Mouse (Mus musculus) gastrocnemius, postnatal 10 days (tissue): ENCODE results near the gene Gga3. TPM values are rescaled to one million over a fixed set of nuclear protein-coding genes. Genes with fewer than 3 reads are reported as not detected.
"Not testable (repeated sequence)": the region's sequence is repeated elsewhere in the genome, so short reads cannot be mapped to it uniquely, and the experiment has no call there.

Experiments used
- DNase-seq: peaks from one replicate; pipeline ENCODE4 v3.0.0; 2021; ENCODE audit warnings: mixed read lengths
- long read RNA-seq, 2 experiments: library from polyadenylated mRNA; stranded (forward); transcript quantifications; one replicate each; pipeline ENCODE4 v2.0.0; 2021
- total RNA-seq, 2 experiments: library from RNA; stranded (reverse); gene quantifications; 2 replicates each; pipeline ENCODE4 v1.2.3; 2021

The Gga3 gene
- total RNA-seq = 10 to 100 TPM in 1 of 2 experiments, 1 to 10 TPM in 1; 9.3 to 21.6 TPM
- long read RNA-seq, experiment 1, transcript Gga3-201 (17 exons, 3,816 nt) = major isoform, 7 of 20 reads
- long read RNA-seq, experiment 1, partial matches to known transcripts = 2 of 20 reads
- long read RNA-seq, experiment 1, other reads (novel, unspliced or antisense) = 11 of 20 reads
- long read RNA-seq, experiment 2, transcript Gga3-201 (17 exons, 3,816 nt) = major isoform, 6 of 7 reads
- long read RNA-seq, experiment 2, partial matches to known transcripts = 1 of 7 reads
- long read RNA-seq, experiment 2, other reads (novel, unspliced or antisense) = 0 of 7 reads

GRCm38 (mm10) chr11:115603476-115604303, at the start of gene Gga3, which contains the start of gene Mrps7:
Gga3 (minus strand) TSS chr11:115604051.
Mrps7 (plus strand) TSS chr11:115603925.
- DNase-seq = peak; percentile 95

- DNase-seq = no peak
These were observed 49.3 kb upstream of the Gga3 start for GRCm38 (mm10) chr11:115653194-115653593.

- no peak for DNase-seq
These were observed 47.8 kb upstream of the Gga3 start for GRCm38 (mm10) chr11:115651680-115652079.

GRCm38 (mm10) chr11:115649706-115650105, 45.9 kb upstream of the Gga3 start:
- no peak for DNase-seq

- DNase-seq = peak; percentile 54
These were observed 43.6 kb upstream of the Gga3 start for GRCm38 (mm10) chr11:115647459-115647858.

- DNase-seq = no peak
These were observed 42.6 kb upstream of the Gga3 start for GRCm38 (mm10) chr11:115646439-115646838.

- DNase-seq = not testable (repeated sequence)
These were observed 41.6 kb upstream of the Gga3 start for GRCm38 (mm10) chr11:115645498-115645897.

GRCm38 (mm10) chr11:115644308-115644707, 40.5 kb upstream of the Gga3 start:
- no peak for DNase-seq

- DNase-seq = no peak
These were observed 39.4 kb upstream of the Gga3 start for GRCm38 (mm10) chr11:115643265-115643664.

- DNase-seq = no peak
These were observed 38.9 kb upstream of the Gga3 start for GRCm38 (mm10) chr11:115642705-115643104.

- no peak for DNase-seq
These were observed 37.8 kb upstream of the Gga3 start for GRCm38 (mm10) chr11:115641664-115642036.

- no peak for DNase-seq
These were observed 37.3 kb upstream of the Gga3 start for GRCm38 (mm10) chr11:115640978-115641663.

GRCm38 (mm10) chr11:115640311-115640828, 36.5 kb upstream of the Gga3 start:
- DNase-seq = no peak

- DNase-seq = no peak
These were observed 35.7 kb upstream of the Gga3 start for GRCm38 (mm10) chr11:115639540-115639939.

GRCm38 (mm10) chr11:115638498-115639409, 34.9 kb upstream of the Gga3 start:
- DNase-seq = no peak

GRCm38 (mm10) chr11:115636960-115637359, 33.1 kb upstream of the Gga3 start:
- no peak for DNase-seq

GRCm38 (mm10) chr11:115635484-115635883, 31.6 kb upstream of the Gga3 start:
- DNase-seq = no peak

GRCm38 (mm10) chr11:115635041-115635440, 31.2 kb upstream of the Gga3 start:
- DNase-seq = no peak

- no peak for DNase-seq
These were observed 30.3 kb upstream of the Gga3 start for GRCm38 (mm10) chr11:115634109-115634508.

GRCm38 (mm10) chr11:115632862-115633261, 29.0 kb upstream of the Gga3 start:
- no peak for DNase-seq

GRCm38 (mm10) chr11:115632247-115632646, 28.4 kb upstream of the Gga3 start:
- DNase-seq = no peak
